Mouse (Mus musculus) bone marrow macrophage, adult 2 months (primary cell): ENCODE measurements around the gene Ap5b1.

Experiments
- CTCF ChIP-seq: IDR thresholded peaks from 2 replicates; pipeline ENCODE4 v1.5.1; 2012; ENCODE audit warnings: low read depth, mild to moderate bottlenecking, low read length, moderate library complexity
- POLR2A ChIP-seq: IDR thresholded peaks from 2 replicates; pipeline ENCODE4 v1.6.1; 2012; ENCODE audit warnings: mild to moderate bottlenecking, low read depth, low read length, borderline replicate concordance

- no peak for TF ChIP-seq CTCF
- no peak for TF ChIP-seq POLR2A
Observed at GRCm38 (mm10) chr19:5525204-5525603, 42.6 kb upstream of the Ap5b1 start.
